Mouse (Mus musculus) midbrain, postnatal 0 days (tissue): ENCODE results near the gene Stard13. TPM values are rescaled to one million over a fixed set of nuclear protein-coding genes. Genes with fewer than 3 reads are reported as not detected.

ENCODE experiments used
- ATAC-seq: fragments of 200-750 bp; cut with Nextera tagmentation; 2 replicates; pipeline ENCODE4 v1.8.0; 2017; ENCODE audit warnings: moderate number of reproducible peaks, mild to moderate bottlenecking, moderate TSS enrichment, moderate library complexity; ENCODE audit not compliant: low FRiP score
- DNase-seq: peaks from one replicate; pipeline ENCODE4 v3.0.0-alpha.2; 2015; ENCODE audit warnings: low spot score
- H3K27ac ChIP-seq: fragments of 300-500 bp; sonication (generic); 2 replicates; pipeline ENCODE4 v1.5.1; 2014; ENCODE audit warnings: low read depth, mild to moderate bottlenecking, low read length, mixed read lengths
- H3K27me3 ChIP-seq: fragments of 300-500 bp; sonication (generic); 2 replicates; pipeline ENCODE4 v1.6.1; 2014; ENCODE audit warnings: low read length, control low read depth, mixed read lengths; ENCODE audit not compliant: insufficient read depth
- H3K36me3 ChIP-seq: fragments of 300-500 bp; sonication (generic); 2 replicates; pipeline ENCODE4 v1.6.1; 2014; ENCODE audit warnings: low read length, control low read depth, mixed read lengths; ENCODE audit not compliant: insufficient read depth
- H3K4me1 ChIP-seq: fragments of 300-500 bp; sonication (generic); 2 replicates; pipeline ENCODE4 v1.6.1; 2014; ENCODE audit warnings: mild to moderate bottlenecking, control low read depth, antibody characterized with exemption, low read length, mixed read lengths; ENCODE audit not compliant: insufficient read depth
- H3K4me2 ChIP-seq: fragments of 300-500 bp; sonication (generic); 2 replicates; pipeline ENCODE4 v1.6.1; 2014; ENCODE audit warnings: low read depth, mild to moderate bottlenecking, low read length, mixed read lengths; ENCODE audit not compliant: poor library complexity, severe bottlenecking
- H3K4me3 ChIP-seq: fragments of 300-500 bp; sonication (generic); 2 replicates; pipeline ENCODE4 v1.5.1; 2014; ENCODE audit warnings: low read depth, mild to moderate bottlenecking, low read length, moderate library complexity
- H3K9ac ChIP-seq: fragments of 300-500 bp; sonication (generic); replicated peaks from 2 replicates; pipeline ENCODE4 v1.6.1; 2014; ENCODE audit warnings: mild to moderate bottlenecking, low read length, moderate library complexity, mixed read lengths; ENCODE audit not compliant: poor library complexity, severe bottlenecking
- H3K9me3 ChIP-seq: fragments of 300-500 bp; sonication (generic); 2 replicates; pipeline ENCODE4 v1.6.1; 2016; ENCODE audit warnings: low read length, control low read depth
- CTCF ChIP-seq: IDR thresholded peaks from 2 replicates; pipeline ENCODE4 v1.5.1; 2016; ENCODE audit warnings: antibody characterized with exemption, mild to moderate bottlenecking
- WGBS: fragments of 180-500 bp; shearing (Covaris S2); extraction: QIAGEN DNeasy Blood & Tissue Kit; methylation state at CpG from one replicate; pipeline ENCODE4 v1.1.7; 2014; 5-methylcytosine and 5-hydroxymethylcytosine counted together
- polyA plus RNA-seq: library from polyadenylated mRNA; unstranded; fragments of >200 nt; fragmentation: Nextera tagmentation; extraction: Ambion mirVana; gene quantifications from 2 replicates; pipeline ENCODE4 v1.2.1, GENCODE M21; 2015
- total RNA-seq: library from RNA; depleted of rRNA; stranded (reverse); fragments of >200 nt; gene quantifications from 2 replicates; pipeline ENCODE4 v1.2.3, GENCODE M21; 2014

The Stard13 gene
- total and polyA plus RNA-seq, 2 experiments from 2014 or later, result 2.1 to 27.2 TPM

- DNase-seq, result peak; percentile 17
Measured at GRCm38 (mm10) chr5:151056920-151057294, 176.7 kb downstream of the Stard13 start.

GRCm38 (mm10) chr5:151056255-151056919 is 177.2 kb downstream of the Stard13 start:
- ATAC-seq, result no peak
- Histone ChIP-seq H3K4me1 (no peaks in the 10 kb centered on the region), H3K4me2 (no peak overlapping the region), H3K4me3 (no peak overlapping the region), H3K27ac (no peak overlapping the region), H3K9me3 (no peaks in the 10 kb centered on the region), H3K27me3 (no peaks in the 10 kb centered on the region), H3K9ac (no peak overlapping the region), H3K36me3 (no peaks in the 10 kb centered on the region)
- no peak for TF ChIP-seq CTCF
- peak; percentile 59 for DNase-seq
- whole genome bisulfite sequencing, result 63% methylated on average over 12 of the region's 12 CpGs

More at GRCm38 (mm10) chr5:151056920-151057294, 176.7 kb downstream of the Stard13 start:
- H3K4me3 ChIP-seq, result no peak overlapping the region
- H3K36me3 ChIP-seq, result no peaks in the 10 kb centered on the region; the same call in 1 of the 2 replicates
- H3K9ac ChIP-seq, result no peak overlapping the region
- H3K4me2 ChIP-seq, result no peak overlapping the region
- peak; percentile 39 for TF ChIP-seq CTCF
- no peaks in the 10 kb centered on the region for H3K9me3 ChIP-seq
- no peaks in the 10 kb centered on the region for H3K4me1 ChIP-seq
- 77% methylated on average over 6 of the region's 6 CpGs for WGBS
- no peak overlapping the region for H3K27ac ChIP-seq
- no peaks in the 10 kb centered on the region for H3K27me3 ChIP-seq
- no peak for ATAC-seq

GRCm38 (mm10) chr5:151055426-151056090 is 178.1 kb downstream of the Stard13 start:
- Histone ChIP-seq H3K27me3 (no peaks in the 10 kb centered on the region), H3K9ac (no peak overlapping the region), H3K4me3 (no peak overlapping the region), H3K36me3 (no peaks in the 10 kb centered on the region), H3K27ac (no peak overlapping the region), H3K4me1 (no peaks in the 10 kb centered on the region), H3K4me2 (no peak overlapping the region), H3K9me3 (no peaks in the 10 kb centered on the region)
- DNase-seq (no peak), ATAC-seq (no peak)
- no peak for TF ChIP-seq CTCF
- 94% methylated on average over 11 of the region's 11 CpGs for WGBS

GRCm38 (mm10) chr5:151054743-151055114 is 178.9 kb downstream of the Stard13 start:
- no peak for DNase-seq
- Histone ChIP-seq H3K27me3 (no peaks in the 10 kb centered on the region), H3K9ac (no peak overlapping the region), H3K4me1 (no peaks in the 10 kb centered on the region), H3K4me3 (no peak overlapping the region), H3K4me2 (no peak overlapping the region), H3K9me3 (no peaks in the 10 kb centered on the region), H3K27ac (no peak overlapping the region), H3K36me3 (no peaks in the 10 kb centered on the region)
- WGBS, result 51% methylated on average over 4 of the region's 4 CpGs
- TF ChIP-seq CTCF, result no peak
- ATAC-seq, result no peak

- no peak overlapping the region for H3K9ac ChIP-seq
- no peaks in the 10 kb centered on the region for H3K36me3 ChIP-seq
- no peaks in the 10 kb centered on the region for H3K27me3 ChIP-seq
- H3K4me2 ChIP-seq, result no peak overlapping the region
- 37% methylated on average over 7 of the region's 7 CpGs for WGBS
- no peaks in the 10 kb centered on the region for H3K9me3 ChIP-seq
- H3K4me3 ChIP-seq, result no peak overlapping the region
- no peak for TF ChIP-seq CTCF
- no peak overlapping the region for H3K27ac ChIP-seq
- DNase-seq, result no peak
- H3K4me1 ChIP-seq, result no peaks in the 10 kb centered on the region
- ATAC-seq, result no peak
Measured at GRCm38 (mm10) chr5:151054100-151054742, 179.4 kb downstream of the Stard13 start.

GRCm38 (mm10) chr5:151053190-151053589 is 180.4 kb downstream of the Stard13 start:
- no peaks in the 10 kb centered on the region for H3K27me3 ChIP-seq
- TF ChIP-seq CTCF, result no peak
- no peak overlapping the region for H3K4me3 ChIP-seq
- H3K27ac ChIP-seq, result no peak overlapping the region
- no peak overlapping the region for H3K9ac ChIP-seq
- no peaks in the 10 kb centered on the region for H3K36me3 ChIP-seq
- H3K4me1 ChIP-seq, result no peaks in the 10 kb centered on the region
- H3K9me3 ChIP-seq, result no peaks in the 10 kb centered on the region
- no peak for DNase-seq
- 90% methylated on average over 5 of the region's 5 CpGs for WGBS
- ATAC-seq, result no peak
- H3K4me2 ChIP-seq, result no peak overlapping the region
